ENCODE assay signal across 15 mouse cellular contexts in the genomic region with DNA sequence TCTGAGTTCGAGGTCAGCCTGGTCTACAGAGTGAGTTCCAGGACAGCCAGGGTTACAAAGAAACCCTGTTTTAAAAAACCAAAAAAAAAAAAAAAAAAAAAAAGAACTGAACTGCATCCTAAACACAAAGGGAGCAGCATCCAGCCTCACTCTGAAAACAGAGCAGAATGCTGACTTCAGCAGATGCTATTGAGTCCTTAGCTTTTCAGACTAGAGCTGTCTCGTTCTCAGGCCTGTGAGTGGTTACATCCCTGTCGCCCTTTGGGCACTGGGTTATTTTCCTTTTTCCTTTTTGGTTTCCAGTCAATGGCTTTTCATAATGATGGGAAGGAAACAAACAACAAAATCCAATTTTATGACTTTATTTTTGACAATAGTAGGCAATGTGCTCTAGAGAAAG.
"Had no signal": no experiment of that assay in that cellular context is flagged by ENCODE, and none has a peak within 500 bp of the region (broad histone marks: within the 10 kb centered on the region; RNA-seq: fewer than 3 reads in every experiment).

No protein-coding gene starts in this region.

- H3K4me3 ChIP-seq: neural tube, embryonic 15.5 days; stomach, embryonic 15.5 days had no signal

- H3K27me3 ChIP-seq: neural tube, embryonic 15.5 days; stomach, embryonic 15.5 days had no signal

- H3K27ac ChIP-seq: neural tube, embryonic 15.5 days; stomach, embryonic 15.5 days; stomach, postnatal 0 days had no signal

- H3K9ac ChIP-seq: neural tube, embryonic 15.5 days; stomach, embryonic 15.5 days had no signal

- DNase-seq: retina, postnatal 1 day; right cerebral cortex, adult 18-20 months; right cerebral cortex, postnatal 14 days; right cerebral cortex, postnatal 25 days; right cerebral cortex, postnatal 4 days; spleen, adult 18-20 months; thymus, adult 18-20 months; thymus, adult 2 months; thymus, postnatal 14 days; thymus, postnatal 25 days; thymus, postnatal 36 days; thymus, postnatal 4 days had no signal

- H3K4me1 ChIP-seq: neural tube, embryonic 15.5 days; stomach, embryonic 15.5 days had no signal

- H3K9me3 ChIP-seq: neural tube, embryonic 15.5 days; stomach, embryonic 15.5 days had no signal

- H3K4me2 ChIP-seq: neural tube, embryonic 15.5 days; stomach, embryonic 15.5 days had no signal

- H3K36me3 ChIP-seq: neural tube, embryonic 15.5 days; stomach, embryonic 15.5 days had no signal
